Mouse (Mus musculus) olfactory bulb, adult 2 months (tissue): Measurements from ENCODE around the gene Col2a1.

Experiments used
- CTCF ChIP-seq: fragments of 200-500 bp; IDR thresholded peaks from 2 replicates; pipeline ENCODE4 v1.5.1; 2012; ENCODE audit warnings: low read depth, mild to moderate bottlenecking, low read length, moderate library complexity; ENCODE audit not compliant: insufficient read depth
- POLR2A ChIP-seq: fragments of 200-500 bp; IDR thresholded peaks from 2 replicates; pipeline ENCODE4 v1.6.1; 2012; ENCODE audit warnings: mild to moderate bottlenecking, low read depth, low read length, moderate library complexity; ENCODE audit not compliant: insufficient read depth

- TF ChIP-seq CTCF (no peak), POLR2A (no peak)
These were observed 51.7 kb downstream of the Col2a1 start for GRCm38 (mm10) chr15:97952889-97953189.
